Mouse (Mus musculus) right cerebral cortex, postnatal 4 days (tissue): ENCODE measurements around the gene Armh1.

Experiments
- DNase-seq: peaks from one replicate; pipeline ENCODE4 v3.0.0-alpha.2; 2022

Armh1 gene

GRCm38 (mm10) chr4:117251801-117252316 lies at the start of gene Armh1, which contains the start of gene Tmem53:
Gene Armh1, minus strand, starts transcription at chr4:117252125.
Gene Tmem53, plus strand, starts transcription at chr4:117251951.
- peak; percentile 80 for DNase-seq

DNA sequence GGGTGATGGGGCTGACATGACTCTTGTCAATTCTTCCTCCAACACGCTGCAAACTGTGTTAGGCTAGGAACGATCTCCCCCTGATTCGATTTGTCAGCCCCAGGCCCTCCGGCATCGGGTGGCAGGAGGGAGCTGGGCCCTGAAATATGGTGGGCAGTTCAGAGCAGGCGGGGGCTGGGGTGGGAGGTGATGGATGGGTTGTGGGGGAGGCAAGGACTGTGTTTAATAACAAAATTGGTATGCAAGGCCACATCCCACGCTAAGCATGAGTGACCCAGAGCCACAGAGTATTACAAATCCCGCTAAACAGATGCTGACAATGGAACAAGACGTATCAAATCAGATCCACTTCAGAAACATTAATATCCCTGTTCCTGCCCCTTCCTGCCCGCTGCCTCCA lies 48.0 kb upstream of the Armh1 start:
- no peak for DNase-seq

DNA sequence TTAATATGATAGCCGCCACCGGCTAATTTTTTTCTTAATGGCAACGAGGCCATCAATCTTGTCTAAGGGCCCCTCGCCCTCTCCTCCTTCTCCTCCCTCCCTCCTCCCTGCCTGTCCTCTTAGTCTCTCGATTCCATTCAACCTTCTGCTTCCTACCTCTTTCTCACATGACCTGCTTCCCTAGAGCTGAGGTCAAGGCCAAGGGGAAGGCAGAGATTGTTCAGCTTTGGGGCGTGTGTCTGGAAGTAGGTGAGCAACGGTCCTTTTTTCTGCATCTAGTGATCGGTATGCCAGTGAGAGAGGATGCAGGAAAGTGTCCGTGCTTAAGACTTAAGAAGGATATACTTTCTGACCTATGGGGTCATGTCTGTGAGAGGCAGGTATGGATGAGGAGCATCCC lies 45.9 kb upstream of the Armh1 start:
- DNase-seq, result no peak

DNA sequence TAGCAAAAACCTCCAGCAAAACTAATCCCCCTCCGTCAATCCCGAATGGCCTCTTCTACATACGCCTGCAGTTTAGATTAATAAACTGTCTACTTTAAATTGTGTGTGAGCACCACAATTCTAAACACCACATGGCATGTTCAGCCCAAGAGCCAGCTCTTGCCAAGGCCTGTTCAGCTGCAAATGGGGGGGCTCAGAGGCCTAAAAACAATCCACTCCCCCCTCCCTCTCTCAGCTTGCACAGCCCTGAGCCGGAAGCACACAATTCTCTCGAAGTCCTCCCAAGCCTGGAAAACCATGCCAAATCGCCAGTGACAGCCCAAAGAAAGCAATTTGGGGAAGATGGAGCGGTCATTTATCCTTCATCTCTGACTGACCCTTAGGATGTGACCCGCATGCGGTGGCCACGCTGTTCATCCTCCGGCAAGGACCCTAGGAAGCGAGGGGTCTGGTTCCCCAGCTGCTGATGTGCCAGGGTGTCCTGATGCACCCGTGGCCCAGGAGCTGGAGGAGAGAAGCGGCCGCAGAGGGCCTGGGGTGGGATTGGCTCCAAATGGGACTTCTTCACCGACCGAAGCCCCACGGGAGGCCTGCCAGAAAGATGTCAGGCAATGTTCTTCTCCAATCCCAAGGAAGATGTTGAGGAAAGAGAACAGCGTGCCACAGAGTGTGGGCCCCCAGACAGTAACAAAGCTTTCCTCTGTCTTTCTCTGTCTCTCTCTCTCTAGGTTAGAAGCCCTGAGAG lies 45.1 kb upstream of the Armh1 start:
- no peak for DNase-seq

- no peak for DNase-seq
Measured at GRCm38 (mm10) chr4:117291696-117292095, 39.8 kb upstream of the Armh1 start.

DNA sequence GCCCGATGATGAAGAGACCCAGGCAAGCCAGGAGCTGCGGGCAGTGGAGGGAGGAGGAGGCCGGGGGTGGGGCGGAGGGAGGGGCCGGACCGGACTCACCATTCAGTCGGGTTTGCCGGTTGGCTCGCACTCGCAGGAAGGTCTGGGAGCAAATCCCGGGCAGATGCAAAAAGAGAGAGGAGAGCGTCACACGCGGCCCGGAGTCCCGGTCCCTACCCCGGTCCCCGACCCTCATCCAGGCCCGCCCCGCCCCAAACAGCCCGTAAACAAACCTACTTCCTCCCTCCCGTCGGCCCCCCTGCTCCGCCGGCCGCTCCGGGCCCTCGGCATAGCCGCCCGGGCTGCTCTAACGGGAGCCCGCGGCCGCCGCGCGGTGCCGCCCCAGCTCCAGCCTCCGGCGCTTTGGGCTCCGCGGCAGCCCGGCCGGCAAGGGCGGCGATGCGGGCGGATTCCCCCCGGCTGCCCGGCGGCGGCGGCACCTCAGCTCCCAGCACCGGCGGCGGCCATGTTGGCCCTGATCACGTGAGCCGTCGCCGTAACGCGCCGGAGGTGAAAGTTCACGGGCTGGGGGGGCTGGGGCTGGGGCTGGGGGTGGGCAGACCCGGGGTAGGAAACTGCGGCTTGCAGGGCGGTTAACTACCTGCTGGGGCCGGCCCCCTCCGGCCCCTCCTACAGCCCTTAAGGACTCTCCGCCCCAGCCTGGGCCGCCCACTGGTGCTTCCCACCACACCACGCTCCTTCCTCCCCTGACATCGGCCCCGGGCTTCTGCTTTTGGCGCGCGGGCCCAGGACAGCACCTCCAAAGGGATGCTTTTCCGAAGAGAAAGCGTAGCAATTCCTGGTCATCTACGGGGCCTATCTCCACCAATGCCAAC lies 37.2 kb upstream of the Armh1 start:
- DNase-seq, result peak; percentile 78

GRCm38 (mm10) chr4:117288277-117288926 lies 36.5 kb upstream of the Armh1 start:
- DNase-seq, result no peak

DNA sequence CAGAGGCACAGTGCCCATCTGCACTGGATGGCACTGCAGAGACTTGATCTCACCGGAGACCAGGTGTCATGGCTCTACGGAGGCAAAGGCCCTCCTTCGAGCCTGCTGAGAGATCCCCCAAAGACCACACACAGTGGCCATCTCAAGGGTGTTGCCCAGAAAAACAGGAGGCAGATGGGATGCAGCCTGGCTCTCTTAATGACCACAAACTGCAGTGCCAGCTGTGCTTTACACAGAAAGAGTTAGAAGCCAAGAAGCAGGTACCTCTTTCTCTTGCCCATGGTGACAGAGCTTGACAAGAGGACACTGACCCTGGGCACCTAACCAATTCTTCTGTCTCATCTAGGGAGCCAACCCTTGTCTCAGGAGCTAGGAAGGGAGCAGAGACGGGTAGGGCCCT lies 32.4 kb upstream of the Armh1 start:
- no peak for DNase-seq

GRCm38 (mm10) chr4:117283271-117284191 lies 31.6 kb upstream of the Armh1 start:
- DNase-seq, result no peak

GRCm38 (mm10) chr4:117281090-117281845 lies 29.3 kb upstream of the Armh1 start:
- no peak for DNase-seq

- no peak for DNase-seq
Measured at GRCm38 (mm10) chr4:117280397-117280930, 28.5 kb upstream of the Armh1 start.

DNA sequence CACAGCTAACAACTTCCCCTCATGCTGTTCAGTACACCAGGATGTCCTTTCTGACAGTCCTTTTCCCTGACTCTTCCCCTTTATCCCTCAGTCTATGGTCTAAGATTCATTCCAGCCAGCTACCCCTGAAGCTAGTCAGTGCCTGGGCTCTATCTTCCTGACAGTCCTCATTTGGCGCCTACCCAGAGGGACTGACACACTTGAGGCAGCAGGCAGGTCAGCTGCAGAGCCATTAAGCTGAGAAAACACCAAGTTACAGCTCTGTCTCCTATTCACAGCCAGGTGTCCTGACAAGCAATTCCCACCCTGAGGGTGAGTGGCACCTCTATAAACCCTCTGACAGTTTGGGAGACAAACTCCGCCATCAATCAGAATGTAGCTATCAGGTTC lies 27.3 kb upstream of the Armh1 start:
- no peak for DNase-seq

GRCm38 (mm10) chr4:117278381-117279252 lies 26.7 kb upstream of the Armh1 start:
- no peak for DNase-seq

DNA sequence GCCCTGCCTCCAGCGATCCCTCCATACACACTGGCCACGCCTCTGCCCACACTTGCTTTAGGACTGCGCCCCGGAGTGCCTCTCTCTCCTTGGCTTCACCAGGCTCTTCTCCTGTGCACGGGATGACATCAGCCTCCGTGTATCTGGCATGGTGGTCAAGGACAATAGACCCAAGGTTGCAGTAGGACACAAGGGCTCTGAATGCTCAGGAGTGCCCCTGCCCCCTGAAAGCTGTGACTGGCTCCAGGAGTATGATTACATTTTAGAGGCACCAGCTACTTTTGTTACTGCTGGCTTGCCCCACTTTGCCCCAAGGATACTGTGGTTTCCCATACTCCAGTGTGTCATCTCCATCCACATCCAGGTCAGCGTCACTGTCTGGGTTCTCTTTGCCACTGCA lies 25.8 kb upstream of the Armh1 start:
- no peak for DNase-seq

DNA sequence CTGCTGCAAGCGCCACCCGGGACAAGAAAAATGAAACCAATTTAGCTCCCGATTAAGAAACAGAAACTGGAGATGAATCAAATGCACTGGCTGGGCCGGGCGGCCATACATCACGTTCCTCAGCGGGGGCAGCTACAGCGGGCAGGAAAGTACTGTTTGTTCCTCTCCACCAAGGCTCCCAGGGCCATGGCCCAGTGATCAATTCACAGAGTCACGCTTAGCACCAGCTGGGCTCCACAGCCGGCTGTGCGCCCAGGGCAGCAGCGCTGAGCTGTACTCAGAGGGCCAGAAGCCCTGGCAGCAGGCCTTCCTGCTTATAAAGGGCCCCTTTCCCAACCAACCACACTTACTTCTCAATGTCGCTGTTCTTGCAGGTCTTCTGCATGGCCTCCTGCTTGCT lies 25.1 kb upstream of the Armh1 start:
- no peak for DNase-seq

DNA sequence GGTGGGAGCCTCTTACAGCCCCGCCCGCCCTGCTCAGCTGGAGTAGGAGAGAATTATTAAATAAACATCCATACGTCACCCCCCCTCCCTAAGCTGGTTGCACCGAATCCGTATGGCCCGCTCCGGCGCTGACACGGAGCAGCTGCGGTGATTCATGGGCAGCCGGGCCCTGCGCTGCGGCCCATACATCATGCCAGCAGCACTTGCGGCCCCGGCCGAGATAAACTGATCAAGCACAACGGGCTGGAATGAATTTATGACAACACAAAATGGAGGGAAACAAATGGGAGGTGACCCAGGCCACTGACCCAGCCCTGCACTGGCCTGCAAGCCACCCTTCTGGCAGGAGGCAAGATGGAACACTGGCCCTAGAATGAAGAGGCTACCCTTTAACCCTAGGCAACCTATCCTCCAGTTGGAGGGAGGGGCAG lies 24.4 kb upstream of the Armh1 start:
- no peak for DNase-seq

- no peak for DNase-seq
Measured at GRCm38 (mm10) chr4:117274720-117275119, 22.8 kb upstream of the Armh1 start.

- DNase-seq, result no peak
Measured at GRCm38 (mm10) chr4:117272459-117272858, 20.5 kb upstream of the Armh1 start.

DNA sequence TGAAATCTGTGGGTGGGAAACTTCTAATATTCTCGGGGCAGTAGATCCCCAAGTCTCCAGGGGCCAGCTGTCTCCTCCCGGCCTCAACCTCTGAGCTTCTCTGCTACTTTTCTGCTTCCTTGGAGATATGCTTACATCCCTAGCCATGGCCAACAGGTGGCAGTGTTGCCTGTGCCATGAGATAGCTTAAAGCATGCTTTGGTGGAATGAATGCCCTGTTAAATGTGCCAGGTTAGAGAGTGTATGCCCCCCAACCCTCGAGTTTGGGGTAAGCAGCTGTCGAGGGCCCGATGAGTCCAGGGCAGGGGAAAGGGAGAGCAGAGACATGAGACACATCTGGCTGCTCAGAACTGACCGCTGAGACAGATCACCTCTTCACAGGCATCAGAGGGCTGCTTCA lies 18.4 kb upstream of the Armh1 start:
- peak; percentile 85 for DNase-seq

DNA sequence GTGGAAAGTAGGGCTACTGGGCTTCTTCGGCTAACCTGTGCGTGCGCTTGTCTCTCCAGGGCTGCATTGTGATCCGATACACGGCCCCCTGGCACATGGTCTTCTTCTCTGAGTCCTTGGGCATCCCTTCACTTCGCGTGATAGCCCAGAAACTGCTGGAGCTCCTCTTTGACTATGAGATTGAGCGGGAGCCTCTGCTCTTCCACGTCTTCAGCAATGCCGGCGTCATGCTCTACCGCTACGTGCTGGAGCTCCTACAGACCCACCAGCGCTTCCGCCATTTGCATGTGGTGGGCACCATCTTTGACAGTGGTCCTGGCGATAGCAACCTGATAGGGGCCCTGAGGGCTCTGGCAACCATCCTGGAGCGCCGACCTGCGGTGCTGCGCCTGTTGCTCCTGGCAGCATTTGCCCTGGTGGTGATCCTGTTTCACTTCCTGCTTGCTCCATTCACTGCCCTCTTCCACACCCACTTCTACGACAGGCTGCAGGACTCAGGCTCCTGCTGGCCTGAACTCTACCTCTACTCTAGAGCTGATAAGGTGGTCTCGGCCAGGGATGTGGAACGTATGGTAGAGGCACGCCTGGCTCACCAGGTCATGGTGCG lies 16.0 kb upstream of the Armh1 start:
- no peak for DNase-seq
